Mouse (Mus musculus) thymus, adult 2 months (tissue): ENCODE results near the gene Faap100.

Experiments
- CTCF ChIP-seq: fragments of 200-500 bp; IDR thresholded peaks from 2 replicates; pipeline ENCODE4 v1.5.1; 2012; ENCODE audit warnings: mild to moderate bottlenecking, control low read depth, low read length, moderate library complexity, borderline replicate concordance; ENCODE audit not compliant: control insufficient read depth, poor library complexity, insufficient read depth; ENCODE audit errors: extremely low read depth
- POLR2A ChIP-seq: fragments of 200-500 bp; IDR thresholded peaks from 2 replicates; pipeline ENCODE4 v1.6.1; 2012; ENCODE audit warnings: mild to moderate bottlenecking, low read length, control low read depth, moderate library complexity; ENCODE audit not compliant: control insufficient read depth, poor library complexity, insufficient read depth; ENCODE audit errors: extremely low read depth

DNA sequence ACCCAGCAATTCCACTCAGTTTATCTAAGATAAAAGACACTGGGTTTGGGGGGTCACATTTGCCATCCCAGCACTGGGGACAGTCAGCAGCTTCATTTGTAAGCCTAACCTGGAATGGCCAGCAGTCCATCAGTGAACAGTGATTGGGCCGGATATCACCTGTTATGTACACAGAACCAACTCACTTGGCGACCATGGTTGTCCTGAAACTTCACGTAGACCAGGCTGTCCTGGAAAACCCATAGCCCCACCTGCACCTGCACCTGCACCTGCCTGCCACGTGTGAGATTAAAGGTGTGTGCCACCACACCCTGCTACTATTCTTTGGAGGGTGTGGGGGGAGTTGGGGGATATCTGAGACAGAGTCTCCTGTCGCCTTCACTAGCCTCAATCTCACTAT lies 59.3 kb downstream of the Faap100 start:
- TF ChIP-seq CTCF: no peak
- TF ChIP-seq POLR2A: no peak
